ENCODE assay signal across 21 mouse cellular contexts in the genomic region with DNA sequence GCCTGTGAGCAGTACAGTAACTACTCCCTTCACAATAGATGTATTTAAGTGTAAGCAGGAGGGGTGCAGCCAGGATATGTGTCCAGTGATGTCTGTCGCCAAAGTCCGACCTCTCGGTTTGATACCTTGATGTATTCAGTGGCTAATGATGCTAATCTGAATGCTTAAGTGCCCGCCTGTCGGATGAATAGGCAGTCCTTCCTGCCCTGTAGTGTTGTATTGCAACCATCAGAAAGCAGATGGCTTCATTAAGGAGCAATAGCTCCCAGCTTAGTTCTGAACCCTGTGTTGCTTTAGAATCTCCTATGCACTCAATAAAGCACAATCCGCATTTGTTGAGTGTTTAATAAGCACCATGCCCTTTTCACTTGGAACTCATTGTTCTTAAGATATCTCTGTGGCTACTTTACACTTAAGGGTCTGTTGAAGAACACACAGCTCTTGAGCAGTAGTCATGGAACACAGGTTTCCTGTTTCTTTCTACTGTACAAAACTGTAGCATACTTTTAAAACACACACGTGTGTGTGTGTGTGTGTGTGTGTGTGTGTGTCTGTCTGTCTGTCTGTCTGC.
A peak's percentile ranks its signal among the peaks of the same experiment; 100 is the strongest.
DNase-seq lines count a peak whose midpoint lies in the region; ATAC-seq and TF ChIP-seq lines count a peak whose summit lies in the region.
"Had no signal": no experiment of that assay in that cellular context is flagged by ENCODE, and none has a peak within 500 bp of the region (broad histone marks: within the 10 kb centered on the region; RNA-seq: fewer than 3 reads in every experiment).

No protein-coding gene starts in this region.

- no peaks in the 10 kb centered on the region for H3K27me3 ChIP-seq in forebrain, embryonic 16.5 days (replicated peaks; ENCODE audit: control insufficient read depth, insufficient read depth, low read length)
- H3K27me3 ChIP-seq in forebrain, postnatal 0 days (ENCODE audit: insufficient read depth, low read length) = no peaks in the 10 kb centered on the region
- H3K27me3 ChIP-seq: embryonic facial prominence, embryonic 13.5 days; heart, embryonic 13.5 days; hindbrain, embryonic 12.5 days had no signal

- H3K36me3 ChIP-seq in forebrain, embryonic 16.5 days (ENCODE audit: control insufficient read depth, insufficient read depth) = no peaks in the 10 kb centered on the region
- H3K36me3 ChIP-seq in forebrain, postnatal 0 days (ENCODE audit: insufficient read depth) = no peaks in the 10 kb centered on the region
- no peaks in the 10 kb centered on the region for H3K36me3 ChIP-seq in ES-E14 (ENCODE audit: control insufficient read depth, insufficient read depth, low read length, poor library complexity, severe bottlenecking)
- H3K36me3 ChIP-seq: embryonic facial prominence, embryonic 13.5 days; heart, embryonic 13.5 days; hindbrain, embryonic 12.5 days had no signal

- no peak overlapping the region for H3K4me3 ChIP-seq in forebrain, embryonic 16.5 days (replicated peaks; ENCODE audit: low read length)
- no peak overlapping the region for H3K4me3 ChIP-seq in forebrain, postnatal 0 days (ENCODE audit: low read depth, low read length)
- no peak overlapping the region for H3K4me3 ChIP-seq in ES-E14 (ENCODE audit: insufficient read depth in 1 of 2, low read depth in 1 of 2, low read length in 2 of 2, poor library complexity in 1 of 2, severe bottlenecking in 1 of 2)
- H3K4me3 ChIP-seq: embryonic facial prominence, embryonic 13.5 days; heart, adult 2 months; heart, embryonic 13.5 days; hindbrain, embryonic 12.5 days had no signal

- DNase-seq in forebrain, postnatal 0 days = no peak
- peak; percentile 10 for DNase-seq in lung, postnatal 25 days (ENCODE audit: low spot score)
- DNase-seq in lung, adult 18-20 months = no peak
- DNase-seq in ES-E14 (ENCODE audit: low read depth, low spot score) (peak; percentile 40), ZHBTc4 (ENCODE audit: low read depth, low spot score) (peak; percentile 74)
- DNase-seq in cerebellum, postnatal 14 days = no peak
- DNase-seq: adrenal gland, adult 8-10 months; cerebellum, adult 11-12 months; cerebellum, adult 9-10 months; cerebellum, postnatal 36 days; gastrocnemius, postnatal 10 days; heart, adult 2 months; heart, postnatal 36 days; kidney, adult 8-10 months had no signal

- 0 out of 2 replicates have a peak, but pooled peaks have one; percentile 28 for ATAC-seq in forebrain, embryonic 16.5 days
- ATAC-seq in forebrain, postnatal 0 days = no peak
- ATAC-seq: hindbrain, embryonic 16.5 days; inflammation-experienced regulatory T-cells, adult 6 months; intestine, postnatal 0 days had no signal

- no peak overlapping the region for H3K27ac ChIP-seq in forebrain, embryonic 16.5 days (ENCODE audit: low read length)
- H3K27ac ChIP-seq in forebrain, postnatal 0 days (ENCODE audit: low read depth, low read length) = no peak overlapping the region
- H3K27ac ChIP-seq in ES-E14 (ENCODE audit: insufficient read depth, low read depth, low read length, poor library complexity, severe bottlenecking) = no peak overlapping the region
- H3K27ac ChIP-seq: embryonic facial prominence, embryonic 13.5 days; heart, adult 2 months; heart, embryonic 13.5 days; hindbrain, embryonic 12.5 days had no signal

- no peaks in the 10 kb centered on the region for H3K9me3 ChIP-seq in forebrain, embryonic 16.5 days (ENCODE audit: control insufficient read depth, low read length)
- no peaks in the 10 kb centered on the region for H3K9me3 ChIP-seq in forebrain, postnatal 0 days (ENCODE audit: low read length)
- H3K9me3 ChIP-seq in ES-E14 (ENCODE audit: control insufficient read depth, insufficient read depth, low read depth, low read length) = 0 out of 2 replicates have a peak, but pooled peaks cover 2% of the 10 kb centered on the region
- H3K9me3 ChIP-seq: embryonic facial prominence, embryonic 13.5 days; heart, embryonic 13.5 days; hindbrain, embryonic 12.5 days had no signal

- H3K4me2 ChIP-seq in forebrain, embryonic 16.5 days (ENCODE audit: low read length) = no peak overlapping the region
- no peak overlapping the region for H3K4me2 ChIP-seq in forebrain, postnatal 0 days (ENCODE audit: low read depth)
- H3K4me2 ChIP-seq: embryonic facial prominence, embryonic 13.5 days; heart, embryonic 13.5 days; hindbrain, embryonic 12.5 days had no signal

- no peak for TF ChIP-seq CTCF in forebrain, postnatal 0 days (IDR thresholded peaks at IDR 0.05; ENCODE audit: low read depth)

- no peak overlapping the region for H3K9ac ChIP-seq in forebrain, embryonic 16.5 days (replicated peaks; ENCODE audit: low read depth, low read length)
- H3K9ac ChIP-seq in forebrain, postnatal 0 days = no peak overlapping the region
- H3K9ac ChIP-seq in ES-E14 (ENCODE audit: insufficient read depth, low read depth, low read length, poor library complexity, severe bottlenecking) = no peak overlapping the region
- H3K9ac ChIP-seq: embryonic facial prominence, embryonic 13.5 days; heart, embryonic 13.5 days; hindbrain, embryonic 12.5 days had no signal

- H3K4me1 ChIP-seq in forebrain, embryonic 16.5 days (replicated peaks; ENCODE audit: control insufficient read depth, insufficient read depth, low read length) = 0 out of 2 replicates have a peak, but pooled peaks cover 2% of the 10 kb centered on the region
- no peaks in the 10 kb centered on the region for H3K4me1 ChIP-seq in forebrain, postnatal 0 days (ENCODE audit: insufficient read depth)
- no peaks in the 10 kb centered on the region for H3K4me1 ChIP-seq in ES-E14 (ENCODE audit: control insufficient read depth in 2 of 2, insufficient read depth in 2 of 2, low read length in 2 of 2, poor library complexity in 1 of 2)
- H3K4me1 ChIP-seq: embryonic facial prominence, embryonic 13.5 days; heart, embryonic 13.5 days; hindbrain, embryonic 12.5 days had no signal

- in situ Hi-C loops in ES-E14 (cut with MboI; ENCODE audit: low sequenced_read_pairs in 2 of 2, unreplicated experiment in 2 of 2) = no loop called here

- WGBS in forebrain, embryonic 16.5 days = 20% methylated on average over 7 of the region's 7 CpGs
- WGBS in forebrain, postnatal 0 days = 19% methylated on average over 7 of the region's 7 CpGs

TF ChIP-seq in ES-E14, 5 proteins besides CTCF, POLR2A, EP300 and RAD21:
- no peak for TF ChIP-seq HCFC1 (IDR thresholded peaks at IDR 0.05; ENCODE audit: borderline replicate concordance, insufficient read depth, low read length)
- TF ChIP-seq MAFK (IDR thresholded peaks at IDR 0.05; ENCODE audit: insufficient read depth, low read depth, low read length) = no peak
- no peak for TF ChIP-seq CHD2 (IDR thresholded peaks at IDR 0.05; ENCODE audit: low read depth, low read length)
- TF ChIP-seq ZC3H11A (IDR thresholded peaks at IDR 0.05; ENCODE audit: borderline replicate concordance, low read depth, low read length) = no peak
- no peak for TF ChIP-seq ZNF384 (IDR thresholded peaks at IDR 0.05; ENCODE audit: low read depth, low read length)
TF ChIP-seq in ES-E14: peak in this region for 0.

Comparison
In these comparisons a context has a peak if more than half of its experiments do, and no peak if none do; other contexts are left out.
1. DNase-seq: peak in lung, postnatal 25 days (single experiment), ES-E14 (single experiment) and ZHBTc4 (single experiment); none in forebrain, postnatal 0 days (single experiment), lung, adult 18-20 months (0 of 2) and cerebellum, postnatal 14 days (0 of 2).